Mouse (Mus musculus) liver, embryonic 16.5 days (tissue): ENCODE data around the gene Ubxn1. TPM values are rescaled to one million over a fixed set of nuclear protein-coding genes. Genes with fewer than 3 reads are reported as not detected.
"Not testable (repeated sequence)": the region's sequence is repeated elsewhere in the genome, so short reads cannot be mapped to it uniquely, and the experiment has no call there.

Experiments used
- ATAC-seq: fragments of 200-750 bp; cut with Nextera tagmentation; 2 replicates; pipeline ENCODE4 v1.8.0; 2017; ENCODE audit warnings: low read depth, mild to moderate bottlenecking, moderate number of reproducible peaks, moderate library complexity
- H3K27ac ChIP-seq: fragments of 300-500 bp; sonication (generic); 2 replicates; pipeline ENCODE4 v1.5.1; 2014; ENCODE audit warnings: mild to moderate bottlenecking, low read length
- H3K27me3 ChIP-seq: fragments of 300-500 bp; sonication (generic); 2 replicates; pipeline ENCODE4 v1.6.1; 2014; ENCODE audit warnings: low read depth, low read length, mixed read lengths; ENCODE audit not compliant: control insufficient read depth, insufficient read depth
- H3K36me3 ChIP-seq: fragments of 300-500 bp; sonication (generic); 2 replicates; pipeline ENCODE4 v1.6.1; 2014; ENCODE audit warnings: mild to moderate bottlenecking; ENCODE audit not compliant: control insufficient read depth, insufficient read depth
- H3K4me1 ChIP-seq: fragments of 300-500 bp; sonication (generic); 2 replicates; pipeline ENCODE4 v1.6.1; 2014; ENCODE audit warnings: low read depth, low read length, mixed read lengths; ENCODE audit not compliant: control insufficient read depth
- H3K4me2 ChIP-seq: fragments of 300-500 bp; sonication (generic); 2 replicates; pipeline ENCODE4 v1.6.1; 2014; ENCODE audit warnings: low read depth, low read length, mixed read lengths
- H3K4me3 ChIP-seq: fragments of 300-500 bp; sonication (generic); 2 replicates; pipeline ENCODE4 v1.5.1; 2014; ENCODE audit warnings: low read depth, mild to moderate bottlenecking, low read length
- H3K9ac ChIP-seq: fragments of 300-500 bp; sonication (generic); 2 replicates; pipeline ENCODE4 v1.6.1; 2014; ENCODE audit warnings: low read depth, low read length
- H3K9me3 ChIP-seq: fragments of 300-500 bp; sonication (generic); replicated peaks from 2 replicates; pipeline ENCODE4 v1.6.1; 2016; ENCODE audit warnings: low read length; ENCODE audit not compliant: control insufficient read depth
- WGBS: fragments of 180-500 bp; shearing (Covaris S2); extraction: QIAGEN DNeasy Blood & Tissue Kit; methylation state at CpG from one replicate; pipeline ENCODE4 v1.1.7; 2014; ENCODE audit not compliant: insufficient replicate concordance; 5-methylcytosine and 5-hydroxymethylcytosine counted together
- polyA plus RNA-seq: library from polyadenylated mRNA; unstranded; fragments of >200 nt; fragmentation: Nextera tagmentation; extraction: Ambion mirVana; gene quantifications from 2 replicates; pipeline ENCODE4 v1.2.1, GENCODE M21; 2015

Gene Ubxn1
- polyA plus RNA-seq: 90.5 and 92.7 TPM in 2 replicates

DNA sequence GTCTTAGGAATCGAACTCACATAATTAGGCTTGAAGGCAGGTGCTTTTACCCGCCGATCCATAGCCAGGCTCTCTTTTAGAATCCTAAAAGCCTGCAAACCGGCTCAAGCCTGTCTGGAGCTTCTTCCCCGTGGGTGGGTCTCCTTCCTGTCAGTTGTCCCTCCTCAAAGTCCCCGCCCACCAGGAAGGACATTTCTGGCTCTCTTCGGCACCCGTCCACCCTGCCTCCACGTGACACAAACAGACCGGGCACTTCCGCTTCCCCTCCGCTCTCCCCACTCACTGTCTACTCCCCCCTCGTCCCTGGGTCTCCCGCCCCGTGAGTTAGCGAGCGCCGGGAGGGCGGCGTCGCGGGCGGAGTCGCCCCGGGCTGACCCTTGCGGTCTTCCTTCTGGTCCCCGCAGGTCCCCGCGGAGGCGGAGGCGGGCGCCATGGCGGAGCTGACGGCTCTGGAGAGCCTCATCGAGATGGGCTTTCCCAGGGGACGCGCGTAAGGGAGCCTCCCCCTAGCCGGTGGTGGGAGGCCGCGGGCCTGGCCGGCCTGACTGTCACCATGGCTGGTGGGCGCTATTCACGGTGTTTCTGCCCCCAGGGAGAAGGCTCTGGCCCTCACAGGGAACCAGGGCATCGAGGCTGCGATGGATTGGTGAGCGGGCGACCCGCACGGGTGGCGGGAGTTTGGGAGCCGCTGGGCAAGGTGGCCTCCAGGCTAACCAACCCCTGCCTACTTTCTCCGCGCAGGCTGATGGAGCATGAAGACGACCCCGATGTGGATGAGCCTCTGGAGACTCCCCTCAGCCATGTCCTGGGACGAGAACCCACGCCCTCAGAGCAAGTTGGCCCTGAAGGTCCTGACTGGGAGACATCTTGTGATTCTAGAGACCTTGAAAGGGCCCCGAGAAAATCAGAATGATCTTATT, at the start of gene Ubxn1:
TSS of gene Ubxn1 (plus strand) at position 230 of the 920 bp plus-strand sequence.
- WGBS: under 1% methylated on average over 59 of the region's 59 CpGs
- H3K27me3 ChIP-seq: no peaks in the 10 kb centered on the region
- peaks cover 26% of the 10 kb centered on the region for H3K36me3 ChIP-seq
- peak within 1 kb of the TSS; percentile 89 for H3K4me2 ChIP-seq
- H3K9me3 ChIP-seq: no peaks in the 10 kb centered on the region
- peak within 1 kb of the TSS; percentile 97 for H3K4me3 ChIP-seq
- ATAC-seq: peak; percentile 98
- peaks cover 19% of the 10 kb centered on the region for H3K4me1 ChIP-seq
- peak within 1 kb of the TSS; percentile 88 for H3K27ac ChIP-seq
- peak within 1 kb of the TSS; percentile 98 for H3K9ac ChIP-seq

DNA sequence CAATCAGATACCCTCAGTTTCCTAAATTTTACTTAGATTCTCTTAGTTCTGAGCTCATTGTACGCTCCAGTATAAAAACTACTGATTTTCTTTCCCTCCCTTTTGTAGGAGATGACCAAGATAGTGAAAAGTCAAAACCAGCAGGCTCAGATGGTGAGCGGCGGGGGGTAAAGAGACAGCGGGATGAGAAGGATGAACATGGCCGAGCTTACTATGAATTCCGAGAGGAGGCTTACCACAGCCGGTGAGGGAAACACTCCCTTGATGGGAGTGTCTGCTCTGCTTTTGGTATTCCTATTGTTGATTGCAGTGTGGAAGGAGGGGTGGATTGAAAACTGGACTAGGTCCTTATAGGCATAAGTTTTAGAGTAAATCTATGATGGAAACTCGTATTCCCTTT, 48.6 kb upstream of the Ubxn1 start:
- Histone ChIP-seq H3K4me2 (peak overlapping the region; percentile 93), H3K36me3 (peaks cover 50% of the 10 kb centered on the region), H3K4me3 (peak overlapping the region; percentile 100), H3K4me1 (peaks cover 21% of the 10 kb centered on the region), H3K9ac (peak overlapping the region; percentile 38), H3K9me3 (no peaks in the 10 kb centered on the region), H3K27me3 (no peaks in the 10 kb centered on the region), H3K27ac (no peak overlapping the region)
- ATAC-seq: no peak
- 80% methylated on average over 8 of the region's 8 CpGs for WGBS

GRCm38 (mm10) chr19:8829660-8830059, 41.6 kb upstream of the Ubxn1 start, which contains the start of gene AC129217.1:
AC129217.1 (plus strand) TSS chr19:8829773.
- Histone ChIP-seq H3K27me3 (no peaks in the 10 kb centered on the region), H3K9ac (no peak within 1 kb of the TSS), H3K36me3 (peaks cover 99% of the 10 kb centered on the region), H3K9me3 (no peaks in the 10 kb centered on the region), H3K4me3 (no peak within 1 kb of the TSS), H3K27ac (peak within 1 kb of the TSS; percentile 13; the same call in 1 of the 2 replicates), H3K4me2 (no peak within 1 kb of the TSS), H3K4me1 (no peaks in the 10 kb centered on the region; the same call in 1 of the 2 replicates)
- 49% methylated on average over 8 of the region's 8 CpGs for WGBS
- ATAC-seq: no peak

GRCm38 (mm10) chr19:8830664-8831063, 40.6 kb upstream of the Ubxn1 start:
- Histone ChIP-seq H3K4me3 (no peak overlapping the region), H3K27ac (no peak overlapping the region), H3K27me3 (no peaks in the 10 kb centered on the region), H3K4me1 (no peaks in the 10 kb centered on the region; the same call in 1 of the 2 replicates), H3K4me2 (no peak overlapping the region), H3K9ac (no peak overlapping the region), H3K9me3 (no peaks in the 10 kb centered on the region), H3K36me3 (peaks cover 95% of the 10 kb centered on the region)
- ATAC-seq: no peak
- 93% methylated on average over 8 of the region's 8 CpGs for WGBS

DNA sequence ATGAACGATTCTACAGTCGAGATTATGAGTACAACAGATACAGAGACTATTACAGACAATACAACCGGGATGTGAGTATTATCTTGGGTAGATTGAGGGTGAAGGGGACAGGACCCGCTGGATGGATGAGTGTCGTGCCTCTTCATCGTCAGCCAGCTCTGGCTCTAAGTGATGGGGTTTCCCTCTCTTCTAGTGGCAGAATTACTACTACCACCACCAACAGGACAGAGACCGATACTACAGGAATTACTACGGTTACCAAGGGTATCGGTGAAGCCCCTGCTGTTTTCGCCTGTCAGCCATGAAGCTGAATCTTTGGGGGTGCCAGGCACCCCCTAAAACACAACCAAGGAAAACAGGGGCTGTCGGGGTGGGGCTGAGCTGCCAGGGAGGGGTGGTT, 40.0 kb upstream of the Ubxn1 start:
- WGBS: 88% methylated on average over 11 of the region's 11 CpGs
- H3K4me3 ChIP-seq: no peak overlapping the region
- H3K27ac ChIP-seq: no peak overlapping the region
- no peak overlapping the region for H3K9ac ChIP-seq
- no peaks in the 10 kb centered on the region; the same call in 1 of the 2 replicates for H3K4me1 ChIP-seq
- no peaks in the 10 kb centered on the region for H3K9me3 ChIP-seq
- peaks cover 89% of the 10 kb centered on the region for H3K36me3 ChIP-seq
- ATAC-seq: no peak
- H3K4me2 ChIP-seq: no peak overlapping the region
- H3K27me3 ChIP-seq: no peaks in the 10 kb centered on the region

- Histone ChIP-seq H3K4me3 (no peak overlapping the region), H3K9me3 (no peaks in the 10 kb centered on the region), H3K9ac (no peak overlapping the region), H3K4me2 (no peak overlapping the region), H3K27ac (peak overlapping the region; percentile 18; the same call in 1 of the 2 replicates), H3K4me1 (peaks cover 8% of the 10 kb centered on the region), H3K27me3 (no peaks in the 10 kb centered on the region), H3K36me3 (peaks cover 72% of the 10 kb centered on the region)
- 91% methylated on average over 4 of the region's 4 CpGs for WGBS
- no peak for ATAC-seq
Measured at GRCm38 (mm10) chr19:8832971-8833370, 38.3 kb upstream of the Ubxn1 start.

DNA sequence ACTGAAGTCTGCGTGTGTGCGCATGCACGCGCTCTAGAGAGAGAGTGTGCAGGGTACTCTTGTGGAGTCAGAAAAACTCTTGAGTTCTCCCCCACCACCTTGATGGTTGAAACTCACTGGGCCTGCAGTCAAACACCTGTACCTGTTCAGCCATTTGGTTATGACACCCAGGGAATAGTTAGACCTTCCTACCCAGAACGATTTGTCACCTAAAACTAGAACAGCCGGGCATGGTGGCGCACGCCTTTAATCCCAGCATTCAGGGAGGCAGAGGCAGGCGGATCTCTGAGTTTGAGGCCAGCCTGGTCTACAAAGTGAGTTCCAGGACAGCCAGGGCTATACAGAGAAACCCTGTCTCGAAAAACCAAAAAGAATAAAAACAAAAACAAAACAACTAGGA, 35.0 kb upstream of the Ubxn1 start:
- H3K9ac ChIP-seq, H3K4me3 ChIP-seq, ATAC-seq, H3K4me2 ChIP-seq, H3K9me3 ChIP-seq, H3K27ac ChIP-seq, H3K27me3 ChIP-seq: not testable (repeated sequence)
- WGBS: 95% methylated on average over 10 of the region's 10 CpGs
- peaks cover 39% of the 10 kb centered on the region for H3K36me3 ChIP-seq
- peaks cover 29% of the 10 kb centered on the region for H3K4me1 ChIP-seq

DNA sequence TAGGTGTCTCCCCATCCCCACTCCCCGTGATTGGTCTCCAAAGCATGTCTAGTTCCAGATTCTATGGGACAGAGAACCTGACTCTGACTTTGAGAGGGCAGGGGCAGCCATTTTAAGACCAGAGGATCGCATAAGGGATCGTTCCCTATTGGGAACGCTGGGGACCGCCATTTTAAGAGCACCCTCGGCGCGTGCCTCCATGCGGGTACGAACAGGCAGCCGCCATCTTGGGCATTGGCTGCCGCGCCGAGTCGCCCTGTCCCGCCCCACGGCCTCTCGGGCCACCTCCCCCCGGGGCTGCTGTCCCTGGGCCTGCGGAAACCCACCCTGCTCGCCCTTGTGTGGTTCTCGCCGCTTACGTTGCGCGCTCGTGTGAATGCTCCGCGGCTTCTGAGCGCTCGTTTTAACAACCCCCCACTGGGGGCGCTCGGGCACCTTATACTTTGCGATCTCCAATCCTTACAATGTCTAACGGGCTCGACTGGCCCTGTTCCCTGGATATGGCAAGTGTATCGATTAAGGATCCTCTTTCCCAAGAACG, 34.0 kb upstream of the Ubxn1 start, which contains the start of gene Bscl2:
TSS of gene Bscl2 (plus strand) at position 217 of the 541 bp plus-strand sequence.
- 1% methylated on average over 38 of the region's 38 CpGs for WGBS
- peak within 1 kb of the TSS; percentile 92 for H3K27ac ChIP-seq
- H3K36me3 ChIP-seq: peaks cover 29% of the 10 kb centered on the region
- peak within 1 kb of the TSS; percentile 80 for H3K4me3 ChIP-seq
- peak within 1 kb of the TSS; percentile 75 for H3K4me2 ChIP-seq
- peak; percentile 68 for ATAC-seq
- peaks cover 29% of the 10 kb centered on the region for H3K4me1 ChIP-seq
- H3K9ac ChIP-seq: peak within 1 kb of the TSS; percentile 90
- no peaks in the 10 kb centered on the region for H3K27me3 ChIP-seq
- no peaks in the 10 kb centered on the region for H3K9me3 ChIP-seq
